Mouse (Mus musculus) neural tube, embryonic 12.5 days (tissue): Measurements from ENCODE around the gene Dok5. TPM values are rescaled to one million over a fixed set of nuclear protein-coding genes. Genes with fewer than 3 reads are reported as not detected.
A peak's percentile ranks its signal among the peaks of the same experiment; 100 is the strongest.

Experiments used
- ATAC-seq: fragments of 200-750 bp; cut with Nextera tagmentation; 2 replicates; pipeline ENCODE4 v1.8.0; 2017; ENCODE audit warnings: low read depth, mild to moderate bottlenecking, moderate TSS enrichment, moderate library complexity; ENCODE audit not compliant: low FRiP score
- H3K27ac ChIP-seq: fragments of 300-500 bp; sonication (generic); 2 replicates; pipeline ENCODE4 v1.5.1; 2016
- H3K27me3 ChIP-seq: fragments of 300-500 bp; sonication (generic); replicated peaks from 2 replicates; pipeline ENCODE4 v1.6.1; 2016; ENCODE audit warnings: mild to moderate bottlenecking
- H3K36me3 ChIP-seq: fragments of 300-500 bp; sonication (generic); 2 replicates; pipeline ENCODE4 v1.6.1; 2016; ENCODE audit warnings: mild to moderate bottlenecking
- H3K4me1 ChIP-seq: fragments of 300-500 bp; sonication (generic); 2 replicates; pipeline ENCODE4 v1.6.1; 2016
- H3K4me2 ChIP-seq: fragments of 300-500 bp; sonication (generic); replicated peaks from 2 replicates; pipeline ENCODE4 v1.6.1; 2016; ENCODE audit warnings: mild to moderate bottlenecking
- H3K4me3 ChIP-seq: fragments of 300-500 bp; sonication (generic); 2 replicates; pipeline ENCODE4 v1.5.1; 2016
- H3K9ac ChIP-seq: fragments of 300-500 bp; sonication (generic); 2 replicates; pipeline ENCODE4 v1.6.1; 2016; ENCODE audit warnings: mild to moderate bottlenecking
- H3K9me3 ChIP-seq: fragments of 300-500 bp; sonication (generic); 2 replicates; pipeline ENCODE4 v1.6.1; 2016; ENCODE audit warnings: mild to moderate bottlenecking
- WGBS: fragments of 180-500 bp; shearing (Covaris S2); methylation state at CpG from one replicate; pipeline ENCODE4 v1.1.7; 2016; 5-methylcytosine and 5-hydroxymethylcytosine counted together
- polyA plus RNA-seq: library from polyadenylated mRNA; unstranded; fragments of >200 nt; fragmentation: Nextera tagmentation; extraction: Ambion mirVana; gene quantifications from 2 replicates; pipeline ENCODE4 v1.2.1, GENCODE M21; 2016

The Dok5 gene
- polyA plus RNA-seq, 1 experiment from 2014 or later: 37.5 TPM

GRCm38 (mm10) chr2:170816302-170816701, 84.7 kb downstream of the Dok5 start:
- Histone ChIP-seq H3K4me1 (no peaks in the 10 kb centered on the region), H3K27ac (no peak overlapping the region), H3K9ac (no peak overlapping the region), H3K27me3 (no peaks in the 10 kb centered on the region), H3K4me2 (no peak overlapping the region), H3K4me3 (no peak overlapping the region), H3K36me3 (peaks cover 7% of the 10 kb centered on the region; the same call in 1 of the 2 replicates), H3K9me3 (0 out of 2 replicates have a peak, but pooled peaks cover 5% of the 10 kb centered on the region)
- no peak for ATAC-seq
- WGBS: 71% methylated on average over 8 of the region's 8 CpGs

- no peaks in the 10 kb centered on the region for H3K4me1 ChIP-seq
- H3K36me3 ChIP-seq: peaks cover 7% of the 10 kb centered on the region; the same call in 1 of the 2 replicates
- no peaks in the 10 kb centered on the region for H3K27me3 ChIP-seq
- H3K4me2 ChIP-seq: no peak overlapping the region
- 0 out of 2 replicates have a peak, but pooled peaks cover 5% of the 10 kb centered on the region for H3K9me3 ChIP-seq
- H3K4me3 ChIP-seq: no peak overlapping the region
- 75% methylated on average over 4 of the region's 4 CpGs for WGBS
- H3K27ac ChIP-seq: no peak overlapping the region
- H3K9ac ChIP-seq: no peak overlapping the region
- no peak for ATAC-seq
These were observed 85.6 kb downstream of the Dok5 start for GRCm38 (mm10) chr2:170817112-170817703.

GRCm38 (mm10) chr2:170826821-170827441, 95.3 kb downstream of the Dok5 start:
- no peak overlapping the region for H3K9ac ChIP-seq
- H3K4me3 ChIP-seq: no peak overlapping the region
- ATAC-seq: peak; percentile 27; the same call in 1 of the 2 replicates
- WGBS: 48% methylated on average over 17 of the region's 17 CpGs
- peaks cover 17% of the 10 kb centered on the region; the same call in 1 of the 2 replicates for H3K4me1 ChIP-seq
- H3K9me3 ChIP-seq: no peaks in the 10 kb centered on the region
- H3K4me2 ChIP-seq: 0 out of 2 replicates have a peak overlapping the region, but pooled peaks have one; percentile 32
- H3K27ac ChIP-seq: no peak overlapping the region
- H3K27me3 ChIP-seq: no peaks in the 10 kb centered on the region
- no peaks in the 10 kb centered on the region for H3K36me3 ChIP-seq

GRCm38 (mm10) chr2:170828757-170829156, 97.2 kb downstream of the Dok5 start:
- Histone ChIP-seq H3K4me2 (no peak overlapping the region), H3K4me1 (peaks cover 17% of the 10 kb centered on the region; the same call in 1 of the 2 replicates), H3K4me3 (no peak overlapping the region), H3K27ac (peak overlapping the region; percentile 33; the same call in 1 of the 2 replicates), H3K27me3 (no peaks in the 10 kb centered on the region), H3K36me3 (no peaks in the 10 kb centered on the region), H3K9ac (no peak overlapping the region), H3K9me3 (no peaks in the 10 kb centered on the region)
- WGBS: 38% methylated on average over 7 of the region's 7 CpGs
- ATAC-seq: peak; percentile 45; the same call in 1 of the 2 replicates

GRCm38 (mm10) chr2:170829191-170829611, 97.6 kb downstream of the Dok5 start:
- H3K4me2 ChIP-seq: no peak overlapping the region
- no peaks in the 10 kb centered on the region for H3K27me3 ChIP-seq
- no peak overlapping the region for H3K4me3 ChIP-seq
- WGBS: 68% methylated on average over 6 of the region's 6 CpGs
- H3K27ac ChIP-seq: no peak overlapping the region
- H3K9ac ChIP-seq: no peak overlapping the region
- no peaks in the 10 kb centered on the region for H3K36me3 ChIP-seq
- ATAC-seq: peak; percentile 46; the same call in 1 of the 2 replicates
- no peaks in the 10 kb centered on the region for H3K9me3 ChIP-seq
- H3K4me1 ChIP-seq: peaks cover 17% of the 10 kb centered on the region; the same call in 1 of the 2 replicates

DNA sequence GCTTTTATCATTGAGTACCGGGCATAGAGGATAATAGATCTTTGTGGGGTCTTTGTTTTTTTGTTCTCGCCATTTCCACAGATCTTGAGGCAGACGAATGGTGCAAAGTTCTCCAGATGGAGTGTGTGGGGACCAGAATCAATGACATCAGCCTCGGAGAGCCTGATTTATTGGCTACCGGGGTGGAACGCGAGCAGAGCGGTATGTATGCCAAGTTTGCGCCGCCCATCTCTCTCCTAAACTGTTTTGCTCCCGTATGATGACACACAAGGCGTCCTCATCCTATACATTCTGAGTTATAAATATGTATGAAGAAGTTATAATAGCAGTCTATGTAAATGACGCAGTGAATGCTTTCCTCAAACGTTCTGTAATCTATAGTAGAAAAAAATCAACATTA, 98.4 kb downstream of the Dok5 start:
- ATAC-seq: no peak
- Histone ChIP-seq H3K9me3 (no peaks in the 10 kb centered on the region), H3K27ac (no peak overlapping the region), H3K36me3 (no peaks in the 10 kb centered on the region), H3K4me1 (peaks cover 17% of the 10 kb centered on the region; the same call in 1 of the 2 replicates), H3K9ac (no peak overlapping the region), H3K4me2 (no peak overlapping the region), H3K27me3 (no peaks in the 10 kb centered on the region), H3K4me3 (no peak overlapping the region)
- 60% methylated on average over 14 of the region's 14 CpGs for whole genome bisulfite sequencing

GRCm38 (mm10) chr2:170836862-170837261, 105.3 kb downstream of the Dok5 start:
- Histone ChIP-seq H3K27me3 (no peaks in the 10 kb centered on the region), H3K27ac (0 out of 2 replicates have a peak overlapping the region, but pooled peaks have one; percentile 17), H3K4me1 (peaks cover 30% of the 10 kb centered on the region), H3K4me2 (no peak overlapping the region), H3K9me3 (no peaks in the 10 kb centered on the region), H3K36me3 (no peaks in the 10 kb centered on the region), H3K9ac (no peak overlapping the region), H3K4me3 (no peak overlapping the region)
- 28% methylated on average over 10 of the region's 10 CpGs for WGBS
- ATAC-seq: peak; percentile 27; the same call in 1 of the 2 replicates

DNA sequence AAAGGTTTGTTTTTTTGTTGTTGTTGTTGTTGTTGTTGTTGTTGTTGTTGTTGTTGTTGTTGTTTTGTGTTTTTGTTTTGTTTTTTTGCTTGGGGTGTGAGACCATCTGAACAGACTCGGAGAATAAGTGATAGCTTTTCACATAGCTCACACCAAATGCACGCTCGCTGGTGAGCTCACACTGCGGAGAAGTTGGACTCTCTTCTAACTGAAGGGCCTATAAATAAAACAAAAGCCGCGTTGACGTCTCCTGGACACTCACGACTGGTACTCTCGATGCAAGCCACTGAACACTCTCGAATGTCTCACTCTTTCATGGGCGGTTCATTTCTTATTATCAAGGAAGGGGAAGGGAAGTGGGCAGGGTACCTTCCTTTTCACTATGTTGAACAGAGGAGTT, 105.8 kb downstream of the Dok5 start:
- 52% methylated on average over 11 of the region's 11 CpGs for WGBS
- no peak; the same call in 1 of the 2 replicates for ATAC-seq

GRCm38 (mm10) chr2:170837824-170838557, 106.4 kb downstream of the Dok5 start:
- Histone ChIP-seq H3K4me2 (no peak overlapping the region; the same call in 1 of the 2 replicates), H3K4me3 (no peak overlapping the region), H3K4me1 (peaks cover 30% of the 10 kb centered on the region), H3K36me3 (no peaks in the 10 kb centered on the region), H3K27ac (peak overlapping the region; percentile 59), H3K27me3 (no peaks in the 10 kb centered on the region), H3K9me3 (no peaks in the 10 kb centered on the region), H3K9ac (no peak overlapping the region)
- peak; percentile 81 for ATAC-seq
- 15% methylated on average over 12 of the region's 12 CpGs for WGBS

More for the DNA sequence above, 105.8 kb downstream of the Dok5 start:
- no peak overlapping the region for H3K4me2 ChIP-seq
- H3K4me3 ChIP-seq: no peak overlapping the region
- H3K27ac ChIP-seq: no peak overlapping the region
- no peaks in the 10 kb centered on the region for H3K36me3 ChIP-seq
- H3K9ac ChIP-seq: no peak overlapping the region
- peaks cover 30% of the 10 kb centered on the region for H3K4me1 ChIP-seq
- no peaks in the 10 kb centered on the region for H3K27me3 ChIP-seq
- H3K9me3 ChIP-seq: no peaks in the 10 kb centered on the region

DNA sequence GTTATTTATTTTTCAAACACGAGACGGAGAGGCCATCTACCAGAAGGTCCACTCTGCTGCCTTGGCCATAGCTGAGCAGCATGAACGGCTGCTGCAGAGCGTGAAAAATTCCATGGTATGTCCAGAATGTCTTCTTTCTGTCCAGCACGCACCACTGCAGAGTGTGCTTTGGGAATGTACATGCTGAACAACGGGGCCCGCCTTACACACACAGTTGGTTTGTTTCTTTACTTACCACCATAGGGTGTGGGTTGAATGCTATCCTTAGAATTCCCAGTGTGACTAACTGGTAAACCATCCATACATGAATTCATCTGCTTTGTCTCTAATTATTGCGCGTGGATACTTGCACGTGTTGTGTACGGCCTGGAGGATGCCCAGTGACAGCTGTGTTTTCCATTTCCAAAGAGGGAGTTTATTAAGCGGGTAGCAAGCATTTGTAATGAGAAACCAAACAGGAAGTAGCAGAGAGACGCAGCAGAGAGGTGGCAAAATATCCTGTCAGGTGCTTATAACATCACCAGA, 109.9 kb downstream of the Dok5 start:
- H3K27ac ChIP-seq: no peak overlapping the region
- 45% methylated on average over 13 of the region's 13 CpGs for WGBS
- no peaks in the 10 kb centered on the region for H3K36me3 ChIP-seq
- no peaks in the 10 kb centered on the region for H3K9me3 ChIP-seq
- no peaks in the 10 kb centered on the region for H3K27me3 ChIP-seq
- no peak overlapping the region for H3K4me2 ChIP-seq
- ATAC-seq: no peak
- H3K9ac ChIP-seq: no peak overlapping the region
- no peak overlapping the region for H3K4me3 ChIP-seq
- peaks cover 30% of the 10 kb centered on the region for H3K4me1 ChIP-seq

- no peak overlapping the region for H3K9ac ChIP-seq
- WGBS: 90% methylated on average over 10 of the region's 10 CpGs
- peaks cover 9% of the 10 kb centered on the region; the same call in 1 of the 2 replicates for H3K4me1 ChIP-seq
- no peaks in the 10 kb centered on the region for H3K36me3 ChIP-seq
- ATAC-seq: no peak
- no peak overlapping the region for H3K4me3 ChIP-seq
- no peaks in the 10 kb centered on the region for H3K9me3 ChIP-seq
- no peak overlapping the region for H3K27ac ChIP-seq
- H3K4me2 ChIP-seq: no peak overlapping the region
- H3K27me3 ChIP-seq: no peaks in the 10 kb centered on the region
These were observed 113.9 kb downstream of the Dok5 start for GRCm38 (mm10) chr2:170845511-170845910.

- Histone ChIP-seq H3K4me3 (no peak overlapping the region), H3K27me3 (no peaks in the 10 kb centered on the region), H3K36me3 (no peaks in the 10 kb centered on the region), H3K27ac (no peak overlapping the region), H3K4me1 (peaks cover 2% of the 10 kb centered on the region; the same call in 1 of the 2 replicates), H3K9me3 (no peaks in the 10 kb centered on the region), H3K9ac (no peak overlapping the region), H3K4me2 (no peak overlapping the region)
- 92% methylated on average over 4 of the region's 4 CpGs for WGBS
- no peak for ATAC-seq
These were observed 118.5 kb downstream of the Dok5 start for GRCm38 (mm10) chr2:170850058-170850457.
